Mouse (Mus musculus): ENCODE results near the gene Tmprss11e.

DNA sequence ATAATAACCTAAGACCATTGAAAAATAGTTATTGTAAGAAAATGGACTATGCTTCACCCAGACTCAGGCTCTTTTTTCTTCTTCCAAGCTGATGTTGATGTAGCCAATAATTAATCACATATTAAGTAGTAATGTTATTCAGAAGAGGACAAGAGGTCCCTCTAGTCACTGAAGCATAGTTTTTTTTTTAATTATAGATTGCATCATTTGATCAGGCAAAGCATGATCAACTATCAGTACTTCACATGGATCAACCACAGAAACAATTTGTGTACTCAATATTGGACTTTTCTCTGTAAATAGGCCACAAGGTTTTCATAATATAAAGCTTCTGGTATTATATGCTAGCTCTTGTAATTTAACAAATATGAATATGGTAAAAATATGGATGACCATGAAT lies 20.6 kb downstream of the Tmprss11e start:
- TF ChIP-seq CTCF (IDR thresholded peaks at IDR 0.05) = no peak
- no peak for TF ChIP-seq EP300 (IDR thresholded peaks at IDR 0.05; ENCODE audit: insufficient read depth, low read depth, low read length)
- no peak for TF ChIP-seq POLR2A (IDR thresholded peaks at IDR 0.05; ENCODE audit: insufficient read depth, low read depth, low read length)

All from heart, adult 2 months (tissue).